Mouse (Mus musculus) right cerebral cortex, adult 2 months (tissue): ENCODE measurements around the gene Gm7145.
"Not testable (repeated sequence)": the region's sequence is repeated elsewhere in the genome, so short reads cannot be mapped to it uniquely, and the experiment has no call there.

ENCODE experiments used
- DNase-seq, 2 experiments: peaks; one replicate each; pipeline ENCODE4 v3.0.0; 2021 to 2022; ENCODE audit warnings: low spot score in 2 of 2

Gm7145 gene

GRCm38 (mm10) chr1:117965639-117966038 is at the start of gene Gm7145:
TSS of gene Gm7145 (plus strand) at chr1:117965939.
- no peak for DNase-seq

DNA sequence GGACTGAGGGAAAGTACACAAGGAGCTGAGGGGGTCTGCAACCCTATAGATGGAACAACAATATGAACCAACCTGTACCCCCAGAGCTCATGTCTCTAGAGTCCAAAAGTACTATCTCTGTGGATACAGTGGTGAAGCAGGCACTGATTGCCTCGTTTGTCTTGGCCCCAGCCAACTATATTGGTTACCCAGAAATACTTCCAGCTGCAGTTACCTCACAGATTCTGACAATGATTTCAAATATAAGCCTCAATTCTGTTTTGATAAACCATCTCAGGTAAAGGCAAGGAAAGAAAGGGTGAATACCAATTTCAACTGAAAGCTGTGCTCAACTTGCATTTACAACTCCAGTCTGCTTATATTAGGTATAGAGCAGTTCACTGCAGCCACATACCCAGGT is 38.0 kb upstream of the Gm7145 start, which contains the start of gene Gm28168:
TSS of gene Gm28168 (plus strand) at position 301 of the 400 bp plus-strand sequence.
- DNase-seq: not testable (repeated sequence)

- DNase-seq: not testable (repeated sequence)
Observed at GRCm38 (mm10) chr1:118003876-118004275, 38.1 kb downstream of the Gm7145 start.

- peak; percentile 4 for DNase-seq
Observed at GRCm38 (mm10) chr1:118012736-118013135, 47.0 kb downstream of the Gm7145 start.
